Mouse (Mus musculus): ENCODE measurements around the gene Gm8994. TPM values are rescaled to one million over a fixed set of nuclear protein-coding genes. Genes with fewer than 3 reads are reported as not detected.

The Gm8994 gene
- polyA plus RNA-seq, 1 experiment from 2014 or later = not detected

DNA sequence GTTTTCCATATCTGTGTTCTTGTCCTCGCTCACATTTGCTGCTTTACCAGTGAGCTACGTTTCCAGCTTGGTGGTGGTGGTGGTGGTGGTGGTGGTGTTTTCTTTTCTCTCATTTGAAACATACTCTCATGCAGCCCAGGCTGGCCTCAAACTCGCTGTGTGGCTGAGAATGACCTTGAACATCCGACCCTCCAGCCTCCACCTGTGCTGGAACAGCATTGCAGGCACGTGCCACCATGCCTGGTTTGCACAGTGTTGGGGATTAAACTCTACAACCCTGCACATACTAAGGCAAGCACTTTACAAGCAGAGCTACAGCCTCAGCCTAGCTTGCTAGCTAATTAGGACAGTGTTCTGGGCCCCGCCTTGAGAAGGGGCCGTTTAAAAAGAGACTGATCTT lies 18.3 kb downstream of the Gm8994 start:
- H3K4me2 ChIP-seq (ENCODE audit: low read depth) = no peak overlapping the region
- H3K4me3 ChIP-seq (ENCODE audit: low read depth, low read length) = no peak overlapping the region
- H3K27me3 ChIP-seq (ENCODE audit: control insufficient read depth, insufficient read depth, low read length) = no peaks in the 10 kb centered on the region
- no peak overlapping the region for H3K9ac ChIP-seq (ENCODE audit: low read length)
- no peaks in the 10 kb centered on the region for H3K9me3 ChIP-seq (ENCODE audit: control insufficient read depth, low read length)
- no peaks in the 10 kb centered on the region for H3K36me3 ChIP-seq (ENCODE audit: control insufficient read depth, insufficient read depth, low read length)
- H3K27ac ChIP-seq (ENCODE audit: low read depth, low read length) = no peak overlapping the region
- 85% methylated on average over 7 of the region's 7 CpGs for whole genome bisulfite sequencing
- ATAC-seq (ENCODE audit: insufficient read depth, low FRiP score, low TSS enrichment) (no peak), DNase-seq (ENCODE audit: low spot score) (no peak)
- H3K4me1 ChIP-seq (ENCODE audit: control insufficient read depth, insufficient read depth, low read length) = no peaks in the 10 kb centered on the region

- no peak overlapping the region for H3K27ac ChIP-seq (ENCODE audit: low read depth, low read length)
- ATAC-seq (ENCODE audit: insufficient read depth, low FRiP score, low TSS enrichment) = no peak
- H3K9me3 ChIP-seq (ENCODE audit: control insufficient read depth, low read length) = no peaks in the 10 kb centered on the region
- H3K4me1 ChIP-seq (ENCODE audit: control insufficient read depth, insufficient read depth, low read length) = no peaks in the 10 kb centered on the region
- no peak overlapping the region for H3K9ac ChIP-seq (ENCODE audit: low read length)
- no peak for DNase-seq (ENCODE audit: low spot score)
- H3K27me3 ChIP-seq (ENCODE audit: control insufficient read depth, insufficient read depth, low read length) = no peaks in the 10 kb centered on the region
- H3K4me2 ChIP-seq (ENCODE audit: low read depth) = no peak overlapping the region
- H3K36me3 ChIP-seq (ENCODE audit: control insufficient read depth, insufficient read depth, low read length) = no peaks in the 10 kb centered on the region
- no peak overlapping the region for H3K4me3 ChIP-seq (ENCODE audit: low read depth, low read length)
- 49% methylated on average over 5 of the region's 5 CpGs for WGBS
These were observed 19.7 kb downstream of the Gm8994 start for GRCm38 (mm10) chr6:136347053-136347452.

DNA sequence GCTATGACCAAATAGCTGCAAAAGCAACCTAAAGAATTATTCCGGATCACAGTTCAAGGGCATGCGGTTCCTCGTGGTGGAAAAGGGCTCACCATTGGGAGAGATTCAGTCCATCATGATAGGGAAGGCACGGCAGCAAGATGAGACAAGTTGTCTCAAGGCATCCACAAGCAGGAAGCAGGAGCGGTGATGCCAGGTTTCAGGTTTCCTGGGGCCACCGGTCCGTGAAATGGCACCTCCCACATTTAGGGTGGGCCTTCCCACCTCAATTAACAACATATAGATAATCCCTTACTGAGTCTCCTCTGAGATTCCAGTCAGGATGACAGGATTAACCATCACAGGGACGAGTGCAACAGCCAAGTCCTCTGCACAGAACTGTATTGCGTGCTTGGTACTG lies 20.3 kb downstream of the Gm8994 start:
- 54% methylated on average over 9 of the region's 9 CpGs for WGBS
- Histone ChIP-seq H3K27me3 (ENCODE audit: control insufficient read depth, insufficient read depth, low read length) (no peaks in the 10 kb centered on the region), H3K9me3 (ENCODE audit: control insufficient read depth, low read length) (no peaks in the 10 kb centered on the region), H3K4me2 (ENCODE audit: low read depth) (no peak overlapping the region), H3K36me3 (ENCODE audit: control insufficient read depth, insufficient read depth, low read length) (no peaks in the 10 kb centered on the region), H3K27ac (ENCODE audit: low read depth, low read length) (no peak overlapping the region), H3K9ac (ENCODE audit: low read length) (no peak overlapping the region), H3K4me1 (ENCODE audit: control insufficient read depth, insufficient read depth, low read length) (no peaks in the 10 kb centered on the region), H3K4me3 (ENCODE audit: low read depth, low read length) (no peak overlapping the region)
- no peak for DNase-seq (ENCODE audit: low spot score)
- no peak for ATAC-seq (ENCODE audit: insufficient read depth, low FRiP score, low TSS enrichment)

DNA sequence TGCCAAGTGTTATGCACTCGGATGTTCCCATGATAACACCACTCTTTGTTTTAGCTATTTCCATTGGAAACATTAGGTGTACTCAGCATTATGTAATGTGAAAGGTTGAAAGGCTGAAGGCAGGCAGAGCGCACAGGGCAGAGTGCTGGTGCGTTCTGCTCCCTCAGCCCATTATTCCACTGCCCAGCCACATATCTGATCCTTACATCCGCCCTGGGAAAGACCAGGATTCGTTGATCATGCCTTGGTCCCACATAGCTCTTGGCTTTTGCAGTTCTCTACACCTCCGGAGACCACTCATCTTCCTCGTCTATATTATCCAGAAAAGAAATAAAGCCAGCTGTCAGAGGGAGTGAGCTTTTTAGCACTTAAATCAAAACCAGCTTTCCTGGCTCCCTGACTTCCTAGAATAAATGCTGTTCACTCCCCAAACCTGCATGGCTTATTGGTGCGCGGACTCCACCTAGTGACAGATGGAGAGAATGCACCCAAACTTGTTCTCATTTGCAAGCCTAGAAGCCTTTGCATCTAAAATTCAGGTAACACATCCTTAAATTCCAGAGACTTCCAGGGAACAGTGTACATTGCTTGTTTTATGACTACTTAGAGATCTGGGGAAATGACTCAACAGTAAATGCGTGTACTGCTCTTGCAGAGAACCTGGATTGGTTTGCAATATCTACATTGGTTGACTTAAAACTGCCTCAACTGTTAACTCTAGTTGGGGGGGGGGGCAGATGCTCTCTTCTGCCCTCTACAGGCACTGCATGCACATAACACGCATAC lies 26.3 kb downstream of the Gm8994 start:
- no peak overlapping the region for H3K4me2 ChIP-seq (ENCODE audit: low read depth)
- peak; percentile 38; the same call in 1 of the 2 replicates for ATAC-seq (ENCODE audit: insufficient read depth, low FRiP score, low TSS enrichment)
- 43% methylated on average over 11 of the region's 11 CpGs for WGBS

GRCm38 (mm10) chr6:136358471-136358870 lies 31.1 kb downstream of the Gm8994 start:
- H3K27ac ChIP-seq (ENCODE audit: low read depth, low read length) = no peak overlapping the region
- ATAC-seq (ENCODE audit: insufficient read depth, low FRiP score, low TSS enrichment) (no peak), DNase-seq (ENCODE audit: low spot score) (no peak)
- no peak overlapping the region for H3K9ac ChIP-seq (ENCODE audit: low read length)
- no peaks in the 10 kb centered on the region for H3K27me3 ChIP-seq (ENCODE audit: control insufficient read depth, insufficient read depth, low read length)
- no peak overlapping the region for H3K4me3 ChIP-seq (ENCODE audit: low read depth, low read length)
- H3K4me1 ChIP-seq (ENCODE audit: control insufficient read depth, insufficient read depth, low read length) = no peaks in the 10 kb centered on the region
- no peak overlapping the region for H3K4me2 ChIP-seq (ENCODE audit: low read depth)
- no peaks in the 10 kb centered on the region for H3K9me3 ChIP-seq (ENCODE audit: control insufficient read depth, low read length)
- 88% methylated on average over 5 of the region's 5 CpGs for WGBS
- H3K36me3 ChIP-seq (ENCODE audit: control insufficient read depth, insufficient read depth, low read length) = no peaks in the 10 kb centered on the region

More for the DNA sequence above, 26.3 kb downstream of the Gm8994 start:
- Histone ChIP-seq H3K27ac (ENCODE audit: low read depth, low read length) (no peak overlapping the region), H3K9me3 (ENCODE audit: control insufficient read depth, low read length) (no peaks in the 10 kb centered on the region), H3K9ac (ENCODE audit: low read length) (no peak overlapping the region), H3K4me1 (ENCODE audit: control insufficient read depth, insufficient read depth, low read length) (no peaks in the 10 kb centered on the region), H3K27me3 (ENCODE audit: control insufficient read depth, insufficient read depth, low read length) (no peaks in the 10 kb centered on the region), H3K36me3 (ENCODE audit: control insufficient read depth, insufficient read depth, low read length) (no peaks in the 10 kb centered on the region), H3K4me3 (ENCODE audit: low read depth, low read length) (no peak overlapping the region)
- peak; percentile 79 for DNase-seq (ENCODE audit: low spot score)

DNA sequence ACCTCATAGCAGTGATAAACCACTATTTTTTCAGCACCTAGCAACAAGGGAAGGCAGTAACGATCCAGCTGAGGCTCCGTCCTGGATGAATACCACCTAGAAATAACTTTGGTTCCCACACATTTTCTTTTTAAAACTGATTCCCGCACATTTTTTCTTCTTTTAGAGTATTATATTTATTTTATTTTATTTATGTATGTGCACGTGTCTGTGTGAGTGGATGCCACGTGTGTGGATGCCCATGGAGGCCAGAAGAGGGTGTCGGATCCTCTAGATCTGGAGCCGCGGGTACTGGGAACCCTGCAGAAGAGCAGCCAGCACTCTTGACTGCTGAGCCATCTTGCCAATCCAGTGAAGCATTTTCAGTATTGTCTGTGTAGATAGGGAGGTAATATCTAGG lies 36.0 kb downstream of the Gm8994 start:
- H3K36me3 ChIP-seq (ENCODE audit: control insufficient read depth, insufficient read depth, low read length) = no peaks in the 10 kb centered on the region
- H3K9me3 ChIP-seq (ENCODE audit: control insufficient read depth, low read length) = no peaks in the 10 kb centered on the region
- ATAC-seq (ENCODE audit: insufficient read depth, low FRiP score, low TSS enrichment) (no peak), DNase-seq (ENCODE audit: low spot score) (no peak)
- no peak overlapping the region for H3K4me3 ChIP-seq (ENCODE audit: low read depth, low read length)
- 88% methylated on average over 8 of the region's 8 CpGs for WGBS
- no peak overlapping the region for H3K4me2 ChIP-seq (ENCODE audit: low read depth)
- H3K27ac ChIP-seq (ENCODE audit: low read depth, low read length) = no peak overlapping the region
- H3K27me3 ChIP-seq (ENCODE audit: control insufficient read depth, insufficient read depth, low read length) = no peaks in the 10 kb centered on the region
- H3K4me1 ChIP-seq (ENCODE audit: control insufficient read depth, insufficient read depth, low read length) = no peaks in the 10 kb centered on the region
- H3K9ac ChIP-seq (ENCODE audit: low read length) = no peak overlapping the region

- H3K4me3 ChIP-seq (ENCODE audit: low read depth, low read length) = no peak overlapping the region
- H3K9ac ChIP-seq (ENCODE audit: low read length) = no peak overlapping the region
- H3K9me3 ChIP-seq (ENCODE audit: control insufficient read depth, low read length) = no peaks in the 10 kb centered on the region
- WGBS = 73% methylated on average over 4 of the region's 4 CpGs
- no peak overlapping the region for H3K27ac ChIP-seq (ENCODE audit: low read depth, low read length)
- DNase-seq (ENCODE audit: low spot score) (no peak), ATAC-seq (ENCODE audit: insufficient read depth, low FRiP score, low TSS enrichment) (no peak)
- H3K4me2 ChIP-seq (ENCODE audit: low read depth) = no peak overlapping the region
- H3K27me3 ChIP-seq (ENCODE audit: control insufficient read depth, insufficient read depth, low read length) = no peaks in the 10 kb centered on the region
- no peaks in the 10 kb centered on the region for H3K36me3 ChIP-seq (ENCODE audit: control insufficient read depth, insufficient read depth, low read length)
- H3K4me1 ChIP-seq (ENCODE audit: control insufficient read depth, insufficient read depth, low read length) = no peaks in the 10 kb centered on the region
These were observed 36.7 kb downstream of the Gm8994 start for GRCm38 (mm10) chr6:136364008-136364407.

DNA sequence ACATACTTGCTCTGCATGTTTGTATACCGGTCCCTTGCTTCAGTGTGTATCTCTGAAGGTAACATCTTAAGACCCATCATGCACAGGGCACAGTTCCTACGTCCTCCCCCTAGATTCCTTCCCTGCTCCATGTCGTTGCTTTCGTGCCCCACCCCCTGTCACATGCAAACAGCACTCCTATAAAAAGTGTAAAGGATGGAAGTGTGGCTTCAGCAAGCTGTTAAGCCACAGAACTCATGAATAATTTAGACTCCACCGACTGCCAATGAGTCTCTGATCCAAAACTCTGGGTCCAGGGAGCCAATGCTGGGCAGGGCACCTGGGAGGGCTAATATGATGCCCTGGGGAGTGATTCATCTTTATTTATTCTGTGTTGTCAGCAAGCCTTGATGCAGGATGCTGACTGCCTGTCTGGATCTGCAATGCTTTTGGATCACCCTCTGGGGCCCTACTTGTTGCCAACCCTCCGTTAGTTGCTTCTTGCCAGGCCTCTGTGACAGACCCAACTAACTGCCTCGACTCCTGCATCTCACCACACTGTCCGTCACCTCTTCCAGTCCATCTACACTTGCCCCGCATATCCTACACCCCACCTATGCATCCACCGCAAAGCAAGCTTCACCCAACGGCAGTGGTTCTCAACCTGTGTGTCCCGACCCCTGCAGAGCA lies 37.2 kb downstream of the Gm8994 start:
- no peaks in the 10 kb centered on the region for H3K9me3 ChIP-seq (ENCODE audit: control insufficient read depth, low read length)
- ATAC-seq (ENCODE audit: insufficient read depth, low FRiP score, low TSS enrichment) (no peak), DNase-seq (ENCODE audit: low spot score) (no peak)
- H3K4me3 ChIP-seq (ENCODE audit: low read depth, low read length) = no peak overlapping the region
- WGBS = 80% methylated on average over 12 of the region's 12 CpGs
- no peak overlapping the region for H3K9ac ChIP-seq (ENCODE audit: low read length)
- H3K4me2 ChIP-seq (ENCODE audit: low read depth) = no peak overlapping the region
- H3K36me3 ChIP-seq (ENCODE audit: control insufficient read depth, insufficient read depth, low read length) = no peaks in the 10 kb centered on the region
- no peaks in the 10 kb centered on the region for H3K4me1 ChIP-seq (ENCODE audit: control insufficient read depth, insufficient read depth, low read length)
- H3K27ac ChIP-seq (ENCODE audit: low read depth, low read length) = no peak overlapping the region
- no peaks in the 10 kb centered on the region for H3K27me3 ChIP-seq (ENCODE audit: control insufficient read depth, insufficient read depth, low read length)

DNA sequence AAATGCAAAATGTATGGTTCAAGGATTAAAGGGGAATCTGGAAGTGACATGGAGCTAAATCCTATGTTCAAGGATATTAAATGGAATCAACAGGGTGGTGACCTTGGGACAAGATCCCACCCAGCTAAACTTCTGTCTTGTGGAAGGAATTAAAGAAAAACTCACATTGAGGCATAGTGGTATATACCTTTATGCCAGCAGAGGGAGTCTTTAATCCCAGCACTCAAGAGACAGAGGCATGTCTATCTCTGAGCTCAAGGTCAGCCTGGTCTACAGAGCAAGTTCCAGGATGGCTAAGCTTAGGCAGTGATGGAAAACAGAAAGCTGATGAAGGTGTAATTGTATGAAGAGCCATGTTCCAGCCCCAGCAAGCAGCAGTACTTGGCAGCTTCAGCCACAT lies 48.8 kb downstream of the Gm8994 start:
- no peaks in the 10 kb centered on the region for H3K36me3 ChIP-seq (ENCODE audit: control insufficient read depth, insufficient read depth, low read length)
- H3K9ac ChIP-seq (ENCODE audit: low read length) = no peak overlapping the region
- H3K4me3 ChIP-seq (ENCODE audit: low read depth, low read length) = no peak overlapping the region
- ATAC-seq (ENCODE audit: insufficient read depth, low FRiP score, low TSS enrichment) (no peak), DNase-seq (ENCODE audit: low spot score) (no peak)
- no peaks in the 10 kb centered on the region for H3K9me3 ChIP-seq (ENCODE audit: control insufficient read depth, low read length)
- no peak overlapping the region for H3K27ac ChIP-seq (ENCODE audit: low read depth, low read length)
- H3K4me2 ChIP-seq (ENCODE audit: low read depth) = no peak overlapping the region
- no peaks in the 10 kb centered on the region for H3K27me3 ChIP-seq (ENCODE audit: control insufficient read depth, insufficient read depth, low read length)
- no peaks in the 10 kb centered on the region for H3K4me1 ChIP-seq (ENCODE audit: control insufficient read depth, insufficient read depth, low read length)
